Mouse (Mus musculus): ENCODE measurements around the gene Grm4. TPM values are rescaled to one million over a fixed set of nuclear protein-coding genes. Genes with fewer than 3 reads are reported as not detected.

Grm4 gene
- polyA plus RNA-seq, 1 experiment = 0.81 TPM

DNA sequence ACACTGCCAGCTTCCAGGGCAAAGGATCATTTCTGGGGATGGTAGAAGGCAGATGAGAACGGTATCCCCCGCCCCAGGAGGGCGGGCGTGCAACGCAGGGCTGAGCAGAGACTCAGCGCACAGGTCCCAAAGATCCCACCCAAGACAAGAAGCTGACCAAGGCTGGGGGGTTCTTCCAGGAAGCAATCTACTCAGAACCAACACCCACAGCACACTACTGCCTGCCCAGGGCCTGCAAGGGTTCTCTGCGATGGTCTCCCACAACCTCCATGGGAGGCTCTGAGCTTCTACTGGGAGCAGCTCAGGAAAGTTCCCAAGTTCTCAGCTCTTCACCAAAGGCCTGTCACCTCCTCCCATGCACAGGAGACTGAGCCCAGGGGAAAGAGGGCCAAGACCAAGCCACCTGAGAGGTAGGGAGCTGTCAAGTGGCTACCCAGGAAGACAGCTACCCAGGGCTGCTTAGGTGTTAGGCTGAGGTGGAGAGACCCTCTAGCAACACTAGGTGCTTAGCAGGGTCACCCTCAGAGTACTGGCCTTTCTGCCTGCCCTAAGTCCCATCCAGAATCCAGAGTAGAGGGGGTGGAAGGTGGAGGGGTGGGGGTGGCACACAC is 10.0 kb downstream of the Grm4 start:
- Histone ChIP-seq H3K4me3 (ENCODE audit: control insufficient read depth, low read depth, low read length) (no peak overlapping the region), H3K27me3 (ENCODE audit: control insufficient read depth, insufficient read depth, low read length) (no peaks in the 10 kb centered on the region), H3K36me3 (ENCODE audit: control insufficient read depth, insufficient read depth, low read length) (no peaks in the 10 kb centered on the region), H3K4me1 (ENCODE audit: control insufficient read depth, insufficient read depth, low read length) (peaks cover 11% of the 10 kb centered on the region), H3K27ac (ENCODE audit: control insufficient read depth, insufficient read depth, low read depth, low read length) (no peak overlapping the region)
- TF ChIP-seq POLR2A (IDR thresholded peaks at IDR 0.05; ENCODE audit: control insufficient read depth, low read depth, low read length) (no peak), CTCF (IDR thresholded peaks at IDR 0.05; ENCODE audit: control insufficient read depth, insufficient read depth, insufficient replicate concordance, low read depth, low read length) (no peak)

DNA sequence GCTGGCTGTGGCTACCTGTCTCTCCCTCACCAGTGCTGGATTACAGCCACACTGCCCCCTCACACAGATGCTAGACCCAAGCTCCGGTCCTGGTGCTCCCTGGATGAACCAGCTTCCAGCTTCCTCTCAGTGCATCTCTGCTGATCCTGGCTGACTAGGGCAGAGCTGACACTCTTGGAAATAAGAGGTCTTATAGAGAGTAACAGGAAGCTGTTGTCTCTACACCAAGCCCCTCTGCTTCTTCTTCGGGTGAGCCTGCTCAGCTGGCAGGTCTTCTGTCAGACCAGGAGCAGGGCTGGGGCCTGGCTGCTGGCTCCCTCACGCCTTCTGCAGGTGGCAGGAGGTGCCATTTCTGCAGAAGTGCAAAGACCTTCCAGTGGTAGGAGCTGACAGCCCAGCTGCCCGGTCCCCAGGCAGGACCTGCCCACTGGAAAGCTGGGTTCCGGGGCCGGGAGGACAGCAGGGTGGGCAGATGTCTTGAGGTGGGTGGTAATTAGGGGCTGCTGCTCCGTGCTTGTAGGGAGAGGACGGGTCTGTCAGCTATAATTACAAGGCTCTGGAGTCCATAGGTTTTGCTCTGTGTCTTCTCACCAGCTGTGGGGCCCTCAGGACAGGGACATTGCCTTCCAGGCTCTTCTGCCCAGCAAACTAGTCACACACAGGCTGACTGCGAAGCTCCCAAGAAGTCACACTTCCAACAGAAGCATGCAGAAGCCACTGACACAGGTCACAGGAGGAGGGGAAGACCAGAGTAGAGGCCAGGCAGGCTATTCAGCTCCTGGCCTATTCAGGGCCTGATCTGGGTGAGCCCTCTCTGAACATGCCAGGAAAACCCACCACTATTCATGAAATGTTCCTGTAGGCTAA is 10.7 kb downstream of the Grm4 start:
- Histone ChIP-seq H3K27me3 (ENCODE audit: control insufficient read depth, insufficient read depth, low read length) (no peaks in the 10 kb centered on the region), H3K27ac (ENCODE audit: control insufficient read depth, insufficient read depth, low read depth, low read length) (no peak overlapping the region), H3K36me3 (ENCODE audit: control insufficient read depth, insufficient read depth, low read length) (no peaks in the 10 kb centered on the region), H3K4me3 (ENCODE audit: control insufficient read depth, low read depth, low read length) (no peak overlapping the region), H3K4me1 (ENCODE audit: control insufficient read depth, insufficient read depth, low read length) (peaks cover 11% of the 10 kb centered on the region)
- no peak for TF ChIP-seq CTCF (IDR thresholded peaks at IDR 0.05; ENCODE audit: control insufficient read depth, insufficient read depth, insufficient replicate concordance, low read depth, low read length)
- no peak for TF ChIP-seq POLR2A (IDR thresholded peaks at IDR 0.05; ENCODE audit: control insufficient read depth, low read depth, low read length)

DNA sequence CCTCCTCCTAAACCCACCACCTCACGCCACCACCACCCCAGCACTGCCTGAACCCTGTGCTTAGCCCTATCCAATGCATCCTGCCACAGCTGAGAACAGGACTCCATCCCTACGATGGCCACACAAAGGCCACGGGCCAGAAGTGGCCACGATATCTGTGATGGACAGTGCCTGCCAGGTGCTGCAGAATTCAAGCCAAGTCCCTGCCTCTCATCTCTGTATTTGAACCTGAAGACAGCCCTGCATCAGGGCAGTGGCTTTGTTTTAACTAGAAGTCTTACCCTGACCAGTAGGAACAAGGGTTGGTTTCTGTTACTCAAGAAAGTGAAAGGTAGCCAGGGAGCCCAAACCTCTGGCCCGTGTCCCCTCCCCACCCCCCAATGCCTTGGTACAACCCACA is 12.1 kb downstream of the Grm4 start:
- no peaks in the 10 kb centered on the region for H3K36me3 ChIP-seq (ENCODE audit: control insufficient read depth, insufficient read depth, low read length)
- H3K4me1 ChIP-seq (ENCODE audit: control insufficient read depth, insufficient read depth, low read length) = peaks cover 11% of the 10 kb centered on the region
- no peak overlapping the region for H3K27ac ChIP-seq (ENCODE audit: control insufficient read depth, insufficient read depth, low read depth, low read length)
- TF ChIP-seq POLR2A (IDR thresholded peaks at IDR 0.05; ENCODE audit: control insufficient read depth, low read depth, low read length) (no peak), CTCF (IDR thresholded peaks at IDR 0.05; ENCODE audit: control insufficient read depth, insufficient read depth, insufficient replicate concordance, low read depth, low read length) (no peak)
- no peak overlapping the region for H3K4me3 ChIP-seq (ENCODE audit: control insufficient read depth, low read depth, low read length)
- H3K27me3 ChIP-seq (ENCODE audit: control insufficient read depth, insufficient read depth, low read length) = no peaks in the 10 kb centered on the region

DNA sequence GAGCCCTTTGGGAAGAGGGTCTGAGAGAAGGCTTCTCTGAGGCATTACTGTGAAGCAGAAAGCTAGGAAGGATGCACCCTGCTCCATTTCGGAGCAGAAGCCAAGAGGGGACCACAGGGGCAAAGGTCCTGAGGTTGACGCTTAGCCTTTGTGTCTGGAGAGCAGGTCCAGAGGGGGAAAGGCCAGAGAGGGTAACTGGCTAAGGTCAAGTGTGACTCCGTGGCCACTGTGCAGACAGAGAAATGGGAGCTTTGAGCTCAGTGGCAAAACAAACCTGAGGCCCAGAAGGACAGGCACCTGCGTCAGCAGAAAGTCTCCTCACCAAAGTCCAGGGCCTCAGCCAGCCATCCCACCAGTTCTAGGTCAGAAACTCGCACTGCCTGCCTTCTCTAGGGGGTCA is 12.7 kb downstream of the Grm4 start:
- no peak for TF ChIP-seq POLR2A (IDR thresholded peaks at IDR 0.05; ENCODE audit: control insufficient read depth, low read depth, low read length)
- Histone ChIP-seq H3K4me1 (ENCODE audit: control insufficient read depth, insufficient read depth, low read length) (peaks cover 9% of the 10 kb centered on the region), H3K36me3 (ENCODE audit: control insufficient read depth, insufficient read depth, low read length) (no peaks in the 10 kb centered on the region), H3K27ac (ENCODE audit: control insufficient read depth, insufficient read depth, low read depth, low read length) (no peak overlapping the region), H3K27me3 (ENCODE audit: control insufficient read depth, insufficient read depth, low read length) (no peaks in the 10 kb centered on the region), H3K4me3 (ENCODE audit: control insufficient read depth, low read depth, low read length) (no peak overlapping the region)

DNA sequence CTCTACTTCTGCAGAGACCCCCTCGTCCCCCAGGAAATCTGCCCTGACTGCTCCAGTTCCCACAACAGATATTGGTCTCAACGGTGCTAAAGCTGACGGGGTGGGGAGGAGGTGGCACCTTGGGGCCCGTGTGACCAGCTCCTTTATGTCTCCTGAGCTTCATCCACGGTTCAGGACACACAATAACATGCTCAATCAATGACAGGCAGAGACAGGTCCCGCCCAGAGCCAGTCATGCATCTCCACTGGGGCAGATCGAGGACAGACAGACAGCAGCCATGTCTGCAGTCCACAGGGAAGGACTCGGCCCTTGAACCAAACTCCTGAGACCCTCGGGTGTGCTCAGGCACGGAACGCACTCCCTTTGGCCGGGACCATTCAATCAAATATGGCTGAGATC is 13.2 kb downstream of the Grm4 start:
- no peak for TF ChIP-seq POLR2A (IDR thresholded peaks at IDR 0.05; ENCODE audit: control insufficient read depth, low read depth, low read length)
- TF ChIP-seq CTCF (IDR thresholded peaks at IDR 0.05; ENCODE audit: control insufficient read depth, insufficient read depth, insufficient replicate concordance, low read depth, low read length) = no peak
- H3K4me1 ChIP-seq (ENCODE audit: control insufficient read depth, insufficient read depth, low read length) = peaks cover 9% of the 10 kb centered on the region
- H3K27ac ChIP-seq (ENCODE audit: control insufficient read depth, insufficient read depth, low read depth, low read length) = no peak overlapping the region
- H3K4me3 ChIP-seq (ENCODE audit: control insufficient read depth, low read depth, low read length) = no peak overlapping the region
- H3K27me3 ChIP-seq (ENCODE audit: control insufficient read depth, insufficient read depth, low read length) = no peaks in the 10 kb centered on the region
- H3K36me3 ChIP-seq (ENCODE audit: control insufficient read depth, insufficient read depth, low read length) = no peaks in the 10 kb centered on the region

DNA sequence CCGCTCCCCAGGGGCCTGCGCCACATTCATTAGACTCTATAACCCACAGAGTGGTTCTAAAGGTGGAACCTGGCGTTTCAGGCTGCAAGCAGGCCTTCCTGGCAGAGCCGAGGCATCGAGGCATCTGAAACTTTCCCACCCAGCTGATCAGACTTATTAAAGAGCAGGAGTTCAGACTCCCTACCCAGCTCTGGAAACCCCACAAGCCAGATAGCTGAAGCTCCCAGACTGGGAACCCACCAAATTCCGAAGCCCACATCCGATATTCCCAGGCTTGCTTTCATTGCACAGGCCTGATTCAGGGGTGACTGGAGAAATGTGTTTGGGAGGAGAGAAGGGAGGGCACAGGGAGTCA is 13.6 kb downstream of the Grm4 start:
- Histone ChIP-seq H3K4me3 (ENCODE audit: control insufficient read depth, low read depth, low read length) (no peak overlapping the region), H3K36me3 (ENCODE audit: control insufficient read depth, insufficient read depth, low read length) (no peaks in the 10 kb centered on the region), H3K27ac (ENCODE audit: control insufficient read depth, insufficient read depth, low read depth, low read length) (no peak overlapping the region), H3K27me3 (ENCODE audit: control insufficient read depth, insufficient read depth, low read length) (no peaks in the 10 kb centered on the region), H3K4me1 (ENCODE audit: control insufficient read depth, insufficient read depth, low read length) (peaks cover 12% of the 10 kb centered on the region)
- TF ChIP-seq CTCF (IDR thresholded peaks at IDR 0.05; ENCODE audit: control insufficient read depth, insufficient read depth, insufficient replicate concordance, low read depth, low read length) = no peak
- no peak for TF ChIP-seq POLR2A (IDR thresholded peaks at IDR 0.05; ENCODE audit: control insufficient read depth, low read depth, low read length)

DNA sequence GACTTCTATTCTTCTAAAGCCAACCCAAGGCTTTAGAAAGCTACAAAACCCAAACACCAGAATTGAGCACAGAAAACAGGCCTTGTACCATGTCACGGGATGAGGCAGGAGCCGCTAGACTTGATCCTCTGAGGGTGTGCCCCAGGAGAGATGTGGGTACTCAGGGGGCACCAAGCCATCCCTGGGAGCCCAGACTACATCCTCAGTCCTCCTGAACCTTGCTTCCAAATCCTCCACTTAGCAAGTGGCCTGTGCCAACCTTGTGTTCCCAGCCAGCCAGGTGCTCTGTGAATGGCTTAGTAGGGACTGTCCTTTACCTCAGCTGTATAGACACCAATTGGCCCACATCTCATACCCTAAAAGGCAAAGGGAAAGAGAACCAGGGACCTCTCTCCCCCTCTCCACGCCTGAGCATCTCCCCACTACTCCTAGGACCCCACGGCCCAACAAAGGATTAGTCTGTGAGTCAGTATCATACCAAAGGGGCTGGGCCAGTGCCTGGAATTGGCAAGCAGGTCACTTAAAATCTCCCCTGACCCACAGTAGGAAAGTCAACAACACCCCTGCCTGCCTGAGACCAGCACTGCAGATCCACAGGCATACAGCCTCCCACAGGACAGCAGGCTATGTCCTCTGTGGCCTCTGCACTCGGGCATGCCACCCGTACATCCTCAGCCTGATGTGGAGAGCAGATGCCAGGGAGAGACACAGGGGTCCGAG is 14.2 kb downstream of the Grm4 start:
- Histone ChIP-seq H3K4me3 (ENCODE audit: control insufficient read depth, low read depth, low read length) (no peak overlapping the region), H3K27ac (ENCODE audit: control insufficient read depth, insufficient read depth, low read depth, low read length) (no peak overlapping the region), H3K4me1 (ENCODE audit: control insufficient read depth, insufficient read depth, low read length) (peaks cover 10% of the 10 kb centered on the region), H3K27me3 (ENCODE audit: control insufficient read depth, insufficient read depth, low read length) (no peaks in the 10 kb centered on the region; the same call in 1 of the 2 replicates), H3K36me3 (ENCODE audit: control insufficient read depth, insufficient read depth, low read length) (no peaks in the 10 kb centered on the region)
- TF ChIP-seq CTCF (IDR thresholded peaks at IDR 0.05; ENCODE audit: control insufficient read depth, insufficient read depth, insufficient replicate concordance, low read depth, low read length) (no peak), POLR2A (IDR thresholded peaks at IDR 0.05; ENCODE audit: control insufficient read depth, low read depth, low read length) (no peak)
